Mouse (Mus musculus) MEL (cell line): ENCODE measurements around the gene Sdccag8. TPM values are rescaled to one million over a fixed set of nuclear protein-coding genes. Genes with fewer than 3 reads are reported as not detected.
A peak's percentile ranks its signal among the peaks of the same experiment; 100 is the strongest.

Experiments used
- DNase-seq: peaks from one replicate; pipeline ENCODE4 v3.0.0; 2011; ENCODE audit warnings: low read depth, low spot score
- H3K27ac ChIP-seq: 2 replicates; pipeline ENCODE4 v1.5.1; 2012; ENCODE audit warnings: low read depth, mild to moderate bottlenecking, control low read depth, low read length, moderate library complexity; ENCODE audit not compliant: control insufficient read depth
- H3K27me3 ChIP-seq, 2 experiments: fragments of 150-350 bp in 1 of 2; sonication (generic) in 1 of 2; 2 replicates each; pipeline ENCODE4 v1.6.1; 2012; ENCODE audit warnings: low read length in 2 of 2, mild to moderate bottlenecking in 2 of 2, improper control_type of control experiment in 1 of 2, moderate library complexity in 1 of 2; ENCODE audit not compliant: insufficient read depth in 2 of 2, control insufficient read depth in 1 of 2
- H3K36me3 ChIP-seq, 2 experiments: 2 replicates each; pipeline ENCODE4 v1.6.1; 2012 to 2014; ENCODE audit warnings: low read length in 2 of 2, improper control_type of control experiment in 1 of 2, inconsistent platforms in 1 of 2, mild to moderate bottlenecking in 1 of 2; ENCODE audit not compliant: insufficient read depth in 2 of 2, control insufficient read depth in 1 of 2
- H3K4me1 ChIP-seq, 2 experiments: fragments of 150-350 bp in 1 of 2; sonication (generic) in 1 of 2; 2 replicates each; pipeline ENCODE4 v1.6.1; 2012; ENCODE audit warnings: low read length in 2 of 2, improper control_type of control experiment in 1 of 2, mild to moderate bottlenecking in 1 of 2; ENCODE audit not compliant: insufficient read depth in 2 of 2, control insufficient read depth in 1 of 2
- H3K4me3 ChIP-seq, 2 experiments: fragments of 150-350 bp in 1 of 2; sonication (generic) in 1 of 2; 2 replicates each; pipeline ENCODE4 v1.5.1; 2012; ENCODE audit warnings: low read depth in 2 of 2, low read length in 2 of 2, mild to moderate bottlenecking in 2 of 2, moderate library complexity in 2 of 2, control low read depth in 1 of 2, improper control_type of control experiment in 1 of 2; ENCODE audit not compliant: control insufficient read depth in 1 of 2, insufficient read depth in 1 of 2
- H3K79me2 ChIP-seq: 2 replicates; pipeline ENCODE4 v1.6.1; 2012; ENCODE audit warnings: mild to moderate bottlenecking, low read length, moderate library complexity; ENCODE audit not compliant: control insufficient read depth, poor library complexity, insufficient read depth
- H3K9ac ChIP-seq: 2 replicates; pipeline ENCODE4 v1.6.1; 2012; ENCODE audit warnings: low read depth, mild to moderate bottlenecking, control low read depth, low read length, moderate library complexity; ENCODE audit not compliant: control insufficient read depth, poor library complexity, severe bottlenecking
- H3K9me3 ChIP-seq: fragments of 150-350 bp; sonication (generic); replicated peaks from 2 replicates; pipeline ENCODE4 v1.6.1; 2012; ENCODE audit warnings: mild to moderate bottlenecking, low read length, improper control_type of control experiment, moderate library complexity; ENCODE audit not compliant: insufficient read depth
- CHD1 ChIP-seq: IDR thresholded peaks from 2 replicates; pipeline ENCODE4 v1.6.1; 2012; ENCODE audit warnings: low read depth, mild to moderate bottlenecking, inconsistent platforms, low read length, improper control_type of control experiment
- ELF1 ChIP-seq: IDR thresholded peaks from 2 replicates; pipeline ENCODE4 v1.6.1; 2014; ENCODE audit warnings: low read depth, mild to moderate bottlenecking, inconsistent platforms, low read length, improper control_type of control experiment, moderate library complexity
- ETS1 ChIP-seq: IDR thresholded peaks from 2 replicates; pipeline ENCODE4 v1.6.1; 2012; ENCODE audit warnings: low read depth, mild to moderate bottlenecking, inconsistent platforms, low read length, improper control_type of control experiment, moderate library complexity
- GABPA ChIP-seq: IDR thresholded peaks from 2 replicates; pipeline ENCODE4 v1.6.1; 2012; ENCODE audit warnings: low read depth, mild to moderate bottlenecking, inconsistent platforms, low read length, improper control_type of control experiment, moderate library complexity
- GATA1 ChIP-seq: IDR thresholded peaks from 2 replicates; pipeline ENCODE4 v1.6.1; 2011; ENCODE audit warnings: low read depth, low read length, improper control_type of control experiment
- HCFC1 ChIP-seq: IDR thresholded peaks from 2 replicates; pipeline ENCODE4 v1.6.1; 2012; ENCODE audit warnings: low read depth, mild to moderate bottlenecking, inconsistent platforms, low read length, improper control_type of control experiment, moderate library complexity
- KAT2A ChIP-seq: conservative IDR thresholded peaks from 2 replicates; pipeline ENCODE4 v1.6.1; 2012; ENCODE audit warnings: low read depth, low read length, improper control_type of control experiment, inconsistent platforms
- MAFK ChIP-seq: IDR thresholded peaks from 2 replicates; pipeline ENCODE4 v1.6.1; 2011; ENCODE audit warnings: low read depth, mild to moderate bottlenecking, low read length, improper control_type of control experiment, borderline replicate concordance
- MAZ ChIP-seq: IDR thresholded peaks from 2 replicates; pipeline ENCODE4 v1.6.1; 2012; ENCODE audit warnings: low read depth, mild to moderate bottlenecking, inconsistent platforms, low read length, improper control_type of control experiment
- MEF2A ChIP-seq: IDR thresholded peaks from 2 replicates; pipeline ENCODE4 v1.6.1; 2014; ENCODE audit warnings: low read depth, mild to moderate bottlenecking, inconsistent platforms, low read length, improper control_type of control experiment; ENCODE audit not compliant: poor library complexity, insufficient replicate concordance, severe bottlenecking; ENCODE audit errors: extremely low read depth
- NRF1 ChIP-seq: IDR thresholded peaks from 2 replicates; pipeline ENCODE4 v1.6.1; 2014; ENCODE audit warnings: low read depth, mild to moderate bottlenecking, inconsistent platforms, low read length, improper control_type of control experiment, moderate library complexity; ENCODE audit not compliant: poor library complexity, insufficient read depth, severe bottlenecking
- POLR2A ChIP-seq, 2 experiments: IDR thresholded peaks; 2 replicates each; pipeline ENCODE4 v1.6.1; 2011 to 2012; ENCODE audit warnings: low read length in 2 of 2, mild to moderate bottlenecking in 2 of 2, control low read depth in 1 of 2, improper control_type of control experiment in 1 of 2, low read depth in 1 of 2, moderate library complexity in 1 of 2; ENCODE audit not compliant: control insufficient read depth in 1 of 2, insufficient read depth in 1 of 2, poor library complexity in 1 of 2
- POLR2AphosphoS2 ChIP-seq: IDR thresholded peaks from 2 replicates; pipeline ENCODE4 v1.6.1; 2011; ENCODE audit warnings: low read length, improper control_type of control experiment
- POLR2AphosphoS5 ChIP-seq: IDR thresholded peaks from 2 replicates; pipeline ENCODE4 v1.6.1; 2012; ENCODE audit warnings: low read depth, borderline replicate concordance, mild to moderate bottlenecking, inconsistent platforms, low read length, moderate library complexity, mixed read lengths
- RAD21 ChIP-seq: IDR thresholded peaks from 2 replicates; pipeline ENCODE4 v1.6.1; 2011; ENCODE audit warnings: mild to moderate bottlenecking, low read depth, low read length, improper control_type of control experiment
- SIN3A ChIP-seq: IDR thresholded peaks from 2 replicates; pipeline ENCODE4 v1.6.1; 2012; ENCODE audit warnings: low read length, improper control_type of control experiment, inconsistent platforms
- TBP ChIP-seq: IDR thresholded peaks from 2 replicates; pipeline ENCODE4 v1.8.0; 2011; ENCODE audit warnings: low read depth, low read length, improper control_type of control experiment
- TCF12 ChIP-seq: IDR thresholded peaks from 2 replicates; pipeline ENCODE4 v1.6.1; 2014; ENCODE audit warnings: low read depth, mild to moderate bottlenecking, inconsistent platforms, low read length, improper control_type of control experiment, moderate library complexity
- UBTF ChIP-seq: IDR thresholded peaks from 2 replicates; pipeline ENCODE4 v1.6.1; 2012; ENCODE audit warnings: low read depth, mild to moderate bottlenecking, inconsistent platforms, low read length, improper control_type of control experiment, moderate library complexity, borderline replicate concordance; ENCODE audit not compliant: insufficient read depth
- USF1 ChIP-seq: IDR thresholded peaks from 2 replicates; pipeline ENCODE4 v1.6.1; 2014; ENCODE audit warnings: low read depth, mild to moderate bottlenecking, inconsistent platforms, low read length, improper control_type of control experiment, moderate library complexity
- USF2 ChIP-seq, 2 experiments: IDR thresholded peaks; 2 replicates each; pipeline ENCODE4 v1.6.1; 2011 to 2012; ENCODE audit warnings: improper control_type of control experiment in 2 of 2, low read length in 2 of 2, borderline replicate concordance in 1 of 2, inconsistent platforms in 1 of 2, low read depth in 1 of 2, mild to moderate bottlenecking in 1 of 2; ENCODE audit not compliant: insufficient read depth in 1 of 2
- ZC3H11A ChIP-seq: IDR thresholded peaks from 2 replicates; pipeline ENCODE4 v1.6.1; 2012; ENCODE audit warnings: low read depth, mild to moderate bottlenecking, inconsistent platforms, low read length, improper control_type of control experiment
- ZMIZ1 ChIP-seq: IDR thresholded peaks from 2 replicates; pipeline ENCODE4 v1.6.1; 2012; ENCODE audit warnings: low read depth, mild to moderate bottlenecking, inconsistent platforms, low read length, improper control_type of control experiment, moderate library complexity
- polyA plus RNA-seq, 2 experiments: library from polyadenylated mRNA; stranded (reverse) in 1 of 2; unstranded in 1 of 2; fragments of >175 nt in 1 of 2; fragments of >200 nt in 1 of 2; gene quantifications; 2 replicates each; pipeline versions ENCODE4 v1.2.1 to v1.2.4; 2012; ENCODE audit warnings: low replicate concordance in 2 of 2, low read depth in 1 of 2; ENCODE audit not compliant: insufficient read length in 2 of 2, insufficient read depth in 1 of 2, missing spikeins in 1 of 2
- total RNA-seq: library from RNA; depleted of rRNA; stranded (reverse); fragments of 300-350 nt; gene quantifications from 2 replicates; pipeline ENCODE4 v1.2.3, GENCODE M21; 2012

Sdccag8 gene
- total and polyA plus RNA-seq, 3 experiments: 4.6 to 7.8 TPM; not detected in 1

DNA sequence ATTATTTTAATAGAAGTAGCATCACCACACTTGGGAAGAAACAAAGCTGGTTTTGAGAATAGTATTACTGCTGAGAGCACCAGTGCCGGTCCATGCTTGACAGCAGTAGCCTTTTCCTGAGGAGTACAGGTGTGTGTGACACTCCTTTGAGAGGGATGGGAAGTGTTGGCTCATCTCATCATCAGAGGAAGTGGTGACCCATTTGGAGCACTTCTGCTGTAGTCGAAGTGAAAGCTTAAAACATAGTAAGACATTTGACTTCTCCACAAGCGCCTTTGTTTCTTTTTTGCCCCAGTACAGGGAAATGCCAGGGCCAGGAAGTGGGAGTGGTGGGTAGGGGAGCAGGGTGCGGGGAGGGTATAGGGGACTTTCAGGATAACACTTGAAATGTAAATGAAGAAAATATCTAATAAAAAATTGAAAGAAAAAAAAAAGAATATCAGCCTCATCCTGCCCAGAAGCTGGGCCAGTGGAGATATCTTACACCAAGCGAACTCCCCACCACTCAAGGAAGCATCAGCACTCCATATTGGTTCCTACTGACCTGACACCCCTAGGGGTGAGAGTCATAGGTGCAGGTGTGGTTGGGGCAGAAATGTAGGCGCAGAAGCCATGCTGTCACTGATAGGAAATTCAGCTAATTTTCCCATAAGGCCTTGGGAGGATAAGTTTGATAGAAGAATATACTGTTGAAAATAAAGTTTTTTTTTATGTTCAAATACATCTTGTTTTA, 159.1 kb downstream of the Sdccag8 start:
- H3K4me1 ChIP-seq: no peaks in the 10 kb centered on the region
- H3K27me3 ChIP-seq: no peaks in the 10 kb centered on the region
- no peaks in the 10 kb centered on the region for H3K79me2 ChIP-seq
- peak; percentile 17 for DNase-seq
- no peaks in the 10 kb centered on the region for H3K9me3 ChIP-seq
- no peak overlapping the region for H3K4me3 ChIP-seq
- no peak overlapping the region for H3K9ac ChIP-seq
- TF ChIP-seq RAD21 (no peak), GATA1 (no peak), TCF12 (no peak), SIN3A (no peak), ZC3H11A (no peak), POLR2AphosphoS5 (no peak), KAT2A (no peak), TBP (no peak), GABPA (no peak), USF2 (IDR thresholded peaks at IDR 0.05; ENCODE audit: borderline replicate concordance in 1 of 2, insufficient read depth in 1 of 2, low read depth in 1 of 2, low read length in 2 of 2) (no peak), MEF2A (no peak), NRF1 (no peak), POLR2A (IDR thresholded peaks at IDR 0.05; ENCODE audit: control insufficient read depth in 1 of 2, insufficient read depth in 1 of 2, low read depth in 1 of 2, low read length in 2 of 2, poor library complexity in 1 of 2) (no peak), UBTF (no peak), MAZ (no peak), HCFC1 (no peak), CHD1 (no peak), MAFK (no peak)
- TF ChIP-seq, all 39 proteins: peak for 0
- H3K27ac ChIP-seq: no peak overlapping the region
- 0 out of 4 replicates have a peak, but pooled peaks cover 0 to 2% of the 10 kb centered on the region in 2 experiments for H3K36me3 ChIP-seq

GRCm38 (mm10) chr1:176979235-176979634, 164.8 kb downstream of the Sdccag8 start:
- no peak overlapping the region for H3K27ac ChIP-seq
- TF ChIP-seq TCF12: no peak
- TF ChIP-seq USF1: no peak
- no peak for TF ChIP-seq ZMIZ1
- TF ChIP-seq UBTF: no peak
- TF ChIP-seq SIN3A: no peak
- no peak for TF ChIP-seq ELF1
- no peak for TF ChIP-seq NRF1
- no peak for TF ChIP-seq POLR2AphosphoS2
- no peak for TF ChIP-seq USF2 (IDR thresholded peaks at IDR 0.05; ENCODE audit: borderline replicate concordance in 1 of 2, insufficient read depth in 1 of 2, low read depth in 1 of 2, low read length in 2 of 2)
- TF ChIP-seq ETS1: no peak
- H3K4me1 ChIP-seq: no peaks in the 10 kb centered on the region
- H3K4me3 ChIP-seq: no peak overlapping the region
- DNase-seq: no peak
- no peaks in the 10 kb centered on the region for H3K27me3 ChIP-seq
- no peaks in the 10 kb centered on the region for H3K36me3 ChIP-seq
- H3K9me3 ChIP-seq: no peaks in the 10 kb centered on the region
- H3K79me2 ChIP-seq: no peaks in the 10 kb centered on the region
- H3K9ac ChIP-seq: no peak overlapping the region
